Mouse (Mus musculus): ENCODE measurements at regions not wholly inside any gene's neighbourhood (a gene's known extent, or its start where the extent isn't known, plus 50 kb on each side); places are given as distances from the start of the nearest gene placed in this dataset.

GRCm38 (mm10) chr13:44001861-44002545 lies 217.4 kb downstream of the Cd83 start:
- no peak for TF ChIP-seq CTCF (IDR thresholded peaks at IDR 0.05; ENCODE audit: insufficient read depth, low read length)
- no peak for TF ChIP-seq POLR2A (IDR thresholded peaks at IDR 0.05; ENCODE audit: borderline replicate concordance, extremely low read depth, low read depth, low read length)

Measured in lung, adult 2 months (tissue).